Mouse (Mus musculus) lung, adult 2 months (tissue): ENCODE data around the gene Rph3al.

Experiments
- CTCF ChIP-seq: fragments of 200-500 bp; IDR thresholded peaks from 2 replicates; pipeline ENCODE4 v1.5.1; 2011; ENCODE audit warnings: mild to moderate bottlenecking, low read length, control low read depth; ENCODE audit not compliant: insufficient read depth
- POLR2A ChIP-seq: fragments of 200-500 bp; IDR thresholded peaks from 2 replicates; pipeline ENCODE4 v1.6.1; 2011; ENCODE audit warnings: low read depth, mild to moderate bottlenecking, control low read depth, low read length, borderline replicate concordance; ENCODE audit errors: extremely low read depth

DNA sequence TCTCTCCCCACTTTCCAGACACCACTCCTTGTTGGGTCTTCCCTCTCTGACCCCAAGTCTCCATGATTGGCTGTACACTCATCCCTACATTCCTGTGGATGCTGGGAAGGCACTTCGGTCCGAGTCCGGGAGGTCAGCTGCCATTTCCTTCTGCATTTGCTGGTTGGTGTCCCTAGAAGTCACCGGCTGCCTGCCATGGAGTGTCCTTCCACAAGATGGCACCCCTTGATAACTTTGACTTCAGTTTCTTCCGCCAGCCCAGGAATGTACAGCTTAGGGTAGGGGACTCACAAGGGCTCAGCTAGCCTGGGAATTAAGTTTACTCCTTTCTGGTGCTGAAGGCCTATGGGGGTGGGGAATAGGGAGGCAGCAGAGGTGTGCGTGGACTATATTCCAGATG lies 156.3 kb downstream of the Rph3al start:
- peak; percentile 90 for TF ChIP-seq CTCF
- TF ChIP-seq POLR2A, result no peak
